Mouse (Mus musculus) ES-E14 (cell line): Measurements from ENCODE around the gene Tbx6.

Experiments
- HCFC1 ChIP-seq: IDR thresholded peaks from 2 replicates; pipeline ENCODE4 v1.6.1; 2012; ENCODE audit warnings: low read length, inconsistent platforms, borderline replicate concordance; ENCODE audit not compliant: insufficient read depth
- ZNF384 ChIP-seq: IDR thresholded peaks from 2 replicates; pipeline ENCODE4 v1.6.1; 2012; ENCODE audit warnings: low read depth, low read length, inconsistent platforms

GRCm38 (mm10) chr7:126741964-126742482, 39.3 kb upstream of the Tbx6 start:
- TF ChIP-seq HCFC1, result no peak
- no peak for TF ChIP-seq ZNF384
